Mouse (Mus musculus) heart, adult 2 months (tissue): ENCODE measurements around the gene Setd7. TPM values are rescaled to one million over a fixed set of nuclear protein-coding genes. Genes with fewer than 3 reads are reported as not detected.

Source experiments
- DNase-seq, 2 experiments: peaks; one replicate each; pipeline ENCODE4 v3.0.0; 2021
- H3K27ac ChIP-seq: fragments of 200-600 bp; 2 replicates; pipeline ENCODE4 v1.8.1; 2022
- H3K27me3 ChIP-seq: fragments of 200-500 bp; 2 replicates; pipeline ENCODE4 v1.6.1; 2012; ENCODE audit warnings: mild to moderate bottlenecking, low read length, inconsistent platforms, mixed read lengths; ENCODE audit not compliant: control insufficient read depth, insufficient read depth
- H3K36me3 ChIP-seq: fragments of 200-500 bp; 2 replicates; pipeline ENCODE4 v1.6.1; 2012; ENCODE audit warnings: low read length, inconsistent platforms; ENCODE audit not compliant: control insufficient read depth, insufficient read depth
- H3K4me1 ChIP-seq: fragments of 200-500 bp; 2 replicates; pipeline ENCODE4 v1.6.1; 2011; ENCODE audit warnings: low read length; ENCODE audit not compliant: control insufficient read depth, insufficient read depth
- H3K4me3 ChIP-seq: fragments of 200-600 bp; 2 replicates; pipeline ENCODE4 v1.8.1; 2022
- H3K79me2 ChIP-seq: fragments of 200-500 bp; replicated peaks from 2 replicates; pipeline ENCODE4 v1.6.1; 2012; ENCODE audit warnings: mild to moderate bottlenecking, inconsistent platforms, low read length, moderate library complexity, mixed read lengths; ENCODE audit not compliant: control insufficient read depth, insufficient read depth
- H3K9ac ChIP-seq: fragments of 200-500 bp; 2 replicates; pipeline ENCODE4 v1.6.1; 2012; ENCODE audit warnings: low read depth, mild to moderate bottlenecking, control low read depth, inconsistent platforms, low read length, mixed read lengths
- CTCF ChIP-seq: fragments of 200-600 bp; IDR thresholded peaks from 2 replicates; pipeline ENCODE4 v1.8.1; 2022; ENCODE audit warnings: antibody characterized with exemption, mild to moderate bottlenecking, moderate library complexity
- EP300 ChIP-seq: fragments of 200-500 bp; IDR thresholded peaks from 2 replicates; pipeline ENCODE4 v1.6.1; 2011; ENCODE audit warnings: low read depth, low read length, control low read depth; ENCODE audit not compliant: insufficient read depth
- POLR2A ChIP-seq: fragments of 200-500 bp; IDR thresholded peaks from 2 replicates; pipeline ENCODE4 v1.6.1; 2011; ENCODE audit warnings: mild to moderate bottlenecking, low read depth, low read length, control low read depth; ENCODE audit not compliant: insufficient read depth
- WGBS: fragments of 180-500 bp; shearing (Covaris S2); methylation state at CpG from one replicate; pipeline ENCODE4 v1.1.7; 2018; 5-methylcytosine and 5-hydroxymethylcytosine counted together
- intact Hi-C: fragments of 180-260 bp; cut with DNase I; formaldehyde crosslinking; loops from one replicate; pipeline ENCODE4 v1.15.1; 2025
- polyA plus RNA-seq: library from polyadenylated mRNA; depleted of rRNA; stranded (reverse); fragments of >200 nt; gene quantifications from 2 replicates; pipeline ENCODE4 v1.2.3, GENCODE M21; 2012
- total RNA-seq, 2 experiments: library from RNA; stranded (reverse); gene quantifications; 2 replicates each; pipeline ENCODE4 v1.2.3; 2021

Setd7 gene
- total and polyA plus RNA-seq, 3 experiments: 21.6 to 68.2 (median 51.0) TPM

DNA sequence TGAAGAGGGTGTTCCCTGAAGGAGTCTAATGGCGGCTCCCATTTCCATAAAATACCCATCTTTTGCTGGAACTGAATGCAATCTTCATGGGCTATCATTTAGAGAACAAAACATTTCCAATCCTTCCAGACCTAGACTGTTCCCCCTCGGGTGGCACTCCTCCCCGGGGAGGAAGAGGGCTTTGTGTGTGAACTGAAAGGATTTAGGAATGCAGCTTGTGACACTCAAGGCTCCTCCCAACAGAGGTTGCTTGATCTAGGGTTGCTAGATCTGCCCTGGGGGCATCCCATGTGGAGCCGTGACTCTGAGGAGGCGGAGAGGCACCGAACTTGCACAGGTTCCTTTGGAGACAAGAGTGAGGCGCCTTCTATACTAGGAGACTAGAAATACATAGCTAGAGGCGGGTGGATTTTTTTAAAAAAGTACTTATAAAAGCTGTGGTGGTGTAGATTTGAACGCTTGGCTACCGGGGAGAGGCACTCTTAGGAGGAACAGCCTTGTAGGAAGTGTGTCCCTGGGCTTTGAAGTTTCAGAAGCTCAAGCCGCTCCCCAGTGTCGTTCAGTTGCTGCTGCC, 38.5 kb upstream of the Setd7 start:
- 81% methylated on average over 12 of the region's 12 CpGs for WGBS
- DNase-seq: no peak
- H3K27me3 ChIP-seq: no peaks in the 10 kb centered on the region
- H3K79me2 ChIP-seq: no peaks in the 10 kb centered on the region
- no peak overlapping the region for H3K27ac ChIP-seq
- no peak overlapping the region for H3K4me3 ChIP-seq
- H3K36me3 ChIP-seq: no peaks in the 10 kb centered on the region
- intact Hi-C loops: no loop called here
- H3K4me1 ChIP-seq: no peaks in the 10 kb centered on the region
- no peak overlapping the region for H3K9ac ChIP-seq
- TF ChIP-seq POLR2A (no peak), CTCF (no peak), EP300 (no peak)

DNA sequence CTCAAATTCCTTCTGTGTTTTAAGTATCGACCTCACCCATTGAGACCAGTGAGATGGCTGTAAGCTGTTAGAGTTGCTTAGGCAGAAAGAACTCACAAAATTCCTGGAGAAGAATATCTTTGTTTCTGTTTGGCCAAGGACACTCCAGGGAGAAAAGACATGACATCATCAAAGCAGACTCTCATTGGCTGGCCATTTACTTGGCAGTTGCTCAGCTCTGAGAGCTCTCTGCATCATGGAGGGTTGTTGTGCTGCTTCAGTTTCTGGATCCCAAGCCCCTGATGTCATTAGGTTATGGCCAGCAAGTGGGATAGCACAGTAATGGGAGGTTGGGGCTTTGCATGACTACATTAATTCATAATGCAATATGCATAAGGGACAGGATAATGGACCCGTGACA, 35.9 kb upstream of the Setd7 start:
- no peak overlapping the region for H3K9ac ChIP-seq
- 74% methylated on average over 2 of the region's 2 CpGs for WGBS
- H3K4me1 ChIP-seq: no peaks in the 10 kb centered on the region
- H3K4me3 ChIP-seq: no peak overlapping the region
- H3K27ac ChIP-seq: no peak overlapping the region
- TF ChIP-seq POLR2A: no peak
- TF ChIP-seq CTCF: no peak
- TF ChIP-seq EP300: no peak
- intact Hi-C loops: no loop called here
- H3K36me3 ChIP-seq: no peaks in the 10 kb centered on the region
- DNase-seq: peak in 1 of 2 experiments; percentile 27
- no peaks in the 10 kb centered on the region for H3K27me3 ChIP-seq
- no peaks in the 10 kb centered on the region for H3K79me2 ChIP-seq

DNA sequence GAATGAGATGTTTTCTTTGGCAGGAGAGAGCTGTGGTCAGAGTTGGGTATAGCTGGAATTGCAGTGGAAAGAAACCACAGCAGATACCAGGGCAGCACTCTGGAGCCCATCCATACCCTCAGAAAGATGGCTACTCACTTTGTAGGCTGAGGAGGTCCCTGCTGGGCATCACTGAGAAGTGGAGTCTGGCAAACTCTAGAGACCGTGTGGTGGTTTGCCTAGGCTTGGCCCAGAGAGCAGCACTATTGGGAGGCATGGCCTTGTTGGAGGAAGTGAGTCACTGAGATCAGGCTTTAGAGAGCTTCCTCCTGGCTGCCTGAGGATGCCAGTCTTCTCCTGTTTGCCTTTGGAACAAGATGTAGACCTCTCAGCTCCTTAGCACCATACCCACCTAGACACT, 32.8 kb upstream of the Setd7 start:
- no peak overlapping the region for H3K9ac ChIP-seq
- intact Hi-C loops: no loop called here

DNA sequence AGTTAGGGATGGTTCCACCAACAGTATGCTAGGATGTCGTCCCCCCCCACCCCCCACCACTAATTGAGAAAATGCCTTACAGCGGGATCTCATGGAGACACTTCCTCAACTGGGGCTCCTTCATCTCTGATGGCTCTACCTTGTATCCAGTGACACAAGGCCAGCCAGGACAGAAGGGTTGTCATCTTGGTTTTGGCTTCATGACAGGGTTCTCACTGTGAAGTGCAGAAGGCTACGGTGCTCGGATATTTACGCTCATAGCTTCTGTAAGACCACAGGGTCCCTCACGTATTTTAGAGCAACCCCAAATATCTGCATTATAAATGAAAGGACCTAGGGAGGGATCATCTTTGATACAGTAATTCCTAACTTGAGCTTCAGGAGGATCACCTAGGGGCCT, 30.9 kb upstream of the Setd7 start:
- H3K4me1 ChIP-seq: no peaks in the 10 kb centered on the region
- no peak for TF ChIP-seq CTCF
- no peak for TF ChIP-seq POLR2A
- TF ChIP-seq EP300: no peak
- no peaks in the 10 kb centered on the region for H3K27me3 ChIP-seq
- no peaks in the 10 kb centered on the region for H3K36me3 ChIP-seq
- H3K27ac ChIP-seq: no peak overlapping the region
- H3K79me2 ChIP-seq: no peaks in the 10 kb centered on the region
- DNase-seq: no peak
- intact Hi-C loops: loop anchor here (2.0 kb wide), 1 partner anchor 71 kb away; no protein-coding TSS in a partner anchor
- 92% methylated on average over 6 of the region's 6 CpGs for WGBS
- H3K4me3 ChIP-seq: no peak overlapping the region
- no peak overlapping the region for H3K9ac ChIP-seq

More for the DNA sequence above, 32.8 kb upstream of the Setd7 start:
- DNase-seq: no peak
- 58% methylated on average over 1 of the region's 1 CpGs for WGBS
- H3K79me2 ChIP-seq: no peaks in the 10 kb centered on the region
- no peak overlapping the region for H3K27ac ChIP-seq
- TF ChIP-seq EP300: no peak
- no peak for TF ChIP-seq POLR2A
- no peak for TF ChIP-seq CTCF
- no peak overlapping the region for H3K4me3 ChIP-seq
- no peaks in the 10 kb centered on the region for H3K27me3 ChIP-seq
- no peaks in the 10 kb centered on the region for H3K36me3 ChIP-seq
- no peaks in the 10 kb centered on the region for H3K4me1 ChIP-seq

DNA sequence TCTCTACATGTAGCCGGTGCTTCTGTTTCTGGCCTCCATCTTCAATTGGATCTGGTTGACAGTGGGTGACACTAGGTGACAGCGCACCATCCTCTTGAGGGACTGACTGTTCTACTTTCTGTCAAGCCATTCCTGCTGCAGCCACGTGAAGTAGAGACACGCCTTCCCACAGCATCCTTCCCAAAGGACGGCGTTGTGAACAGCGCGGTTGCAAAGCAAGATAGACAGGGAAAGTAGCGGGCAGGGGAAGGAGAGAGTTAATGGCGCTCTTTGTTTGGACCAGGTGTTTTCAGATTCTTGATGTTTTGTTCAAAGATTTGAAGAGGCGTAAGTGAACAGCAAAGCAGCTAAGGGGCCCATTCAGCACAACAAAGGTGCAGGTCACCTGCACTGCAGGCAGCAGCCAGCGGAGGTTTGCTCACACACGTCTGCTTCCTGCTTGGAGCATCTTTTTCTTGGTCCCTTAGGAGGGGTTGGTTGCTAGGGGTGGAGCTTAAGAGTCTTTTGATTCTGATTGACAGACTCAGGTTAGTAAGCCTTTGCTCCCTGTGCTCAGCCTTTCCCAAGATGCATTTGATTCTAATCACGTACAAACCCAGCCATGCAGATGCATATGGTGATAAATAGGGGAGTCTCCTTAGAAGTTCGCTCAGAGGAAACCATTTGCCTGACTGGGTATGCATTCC, 29.7 kb upstream of the Setd7 start:
- intact Hi-C loops: loop anchor here (2.0 kb wide), 1 partner anchor 70 kb away; no protein-coding TSS in a partner anchor
- no peaks in the 10 kb centered on the region for H3K79me2 ChIP-seq
- H3K27me3 ChIP-seq: no peaks in the 10 kb centered on the region

DNA sequence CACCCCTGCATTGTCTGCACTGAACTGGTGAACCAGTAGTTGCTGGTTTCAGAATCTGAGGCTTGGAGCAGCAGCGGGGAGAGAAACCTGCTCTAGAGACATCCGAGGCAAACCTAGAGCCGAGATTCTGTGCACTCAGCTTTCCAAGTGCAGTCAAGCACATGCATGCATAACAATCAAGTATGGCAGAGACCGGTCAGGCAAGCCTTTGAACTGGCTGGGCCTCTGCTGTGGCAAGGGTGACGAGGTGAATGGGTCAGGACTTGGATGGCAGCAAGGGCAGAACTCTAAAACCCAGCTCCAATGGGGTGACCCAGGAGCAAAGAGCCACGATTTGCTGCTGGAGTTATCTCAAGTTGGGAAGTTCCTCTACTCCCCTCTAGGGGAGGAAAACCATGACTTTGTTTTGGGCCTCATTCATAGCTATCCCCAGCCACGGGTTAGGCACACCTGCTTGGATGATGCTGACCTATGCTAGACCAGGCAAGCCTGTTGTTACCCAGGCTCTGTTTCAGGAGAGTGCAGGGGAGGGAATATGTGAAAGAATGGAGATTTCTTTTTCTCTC, 27.1 kb upstream of the Setd7 start:
- Histone ChIP-seq H3K27ac (no peak overlapping the region), H3K4me3 (no peak overlapping the region), H3K4me1 (peaks cover 1% of the 10 kb centered on the region), H3K9ac (no peak overlapping the region), H3K36me3 (no peaks in the 10 kb centered on the region), H3K27me3 (no peaks in the 10 kb centered on the region), H3K79me2 (no peaks in the 10 kb centered on the region)
- intact Hi-C loops: no loop called here
- no peak for DNase-seq
- 70% methylated on average over 7 of the region's 7 CpGs for WGBS
- no peak for TF ChIP-seq POLR2A
- peak; percentile 27; the same call in 1 of the 2 replicates for TF ChIP-seq CTCF

More for the DNA sequence above, 29.7 kb upstream of the Setd7 start:
- H3K4me1 ChIP-seq: no peaks in the 10 kb centered on the region
- H3K36me3 ChIP-seq: no peaks in the 10 kb centered on the region
- no peak overlapping the region for H3K4me3 ChIP-seq
- no peak overlapping the region for H3K9ac ChIP-seq
- TF ChIP-seq EP300 (no peak), CTCF (no peak), POLR2A (no peak)
- DNase-seq: no peak
- H3K27ac ChIP-seq: no peak overlapping the region
- WGBS: 64% methylated on average over 15 of the region's 15 CpGs
